Mouse (Mus musculus): Measurements from ENCODE around the gene Csrp3. TPM values are rescaled to one million over a fixed set of nuclear protein-coding genes. Genes with fewer than 3 reads are reported as not detected.

Gene Csrp3
- polyA plus RNA-seq, 1 experiment from 2014 or later = 0.22 TPM

DNA sequence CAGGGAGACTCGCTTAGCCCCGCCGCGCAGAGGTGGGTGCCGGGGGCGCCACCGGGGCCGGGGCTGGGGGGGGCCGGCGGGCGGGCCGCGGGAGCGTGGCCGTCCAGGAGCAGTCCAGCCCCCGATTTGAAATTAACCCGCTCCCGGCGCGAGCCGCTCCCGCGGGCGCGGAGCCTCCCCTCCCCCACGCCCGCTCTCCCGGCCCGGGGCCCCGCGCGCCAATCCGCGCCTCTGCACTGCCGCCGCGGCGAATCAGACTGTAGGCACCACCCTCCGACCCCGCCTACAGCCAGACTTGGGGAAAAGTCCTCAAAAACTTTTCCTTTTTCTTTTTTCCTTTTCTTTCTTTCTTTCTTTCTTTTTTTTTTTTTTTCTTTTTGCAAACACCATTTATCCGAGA is 33.7 kb upstream of the Csrp3 start, which contains the start of gene E2f8:
Gene E2f8 (minus strand): TSS at position 111 of the 400 bp plus-strand sequence.
- H3K4me3 ChIP-seq = peak within 1 kb of the TSS; percentile 91
- WGBS = under 1% methylated on average over 28 of the region's 41 CpGs

DNA sequence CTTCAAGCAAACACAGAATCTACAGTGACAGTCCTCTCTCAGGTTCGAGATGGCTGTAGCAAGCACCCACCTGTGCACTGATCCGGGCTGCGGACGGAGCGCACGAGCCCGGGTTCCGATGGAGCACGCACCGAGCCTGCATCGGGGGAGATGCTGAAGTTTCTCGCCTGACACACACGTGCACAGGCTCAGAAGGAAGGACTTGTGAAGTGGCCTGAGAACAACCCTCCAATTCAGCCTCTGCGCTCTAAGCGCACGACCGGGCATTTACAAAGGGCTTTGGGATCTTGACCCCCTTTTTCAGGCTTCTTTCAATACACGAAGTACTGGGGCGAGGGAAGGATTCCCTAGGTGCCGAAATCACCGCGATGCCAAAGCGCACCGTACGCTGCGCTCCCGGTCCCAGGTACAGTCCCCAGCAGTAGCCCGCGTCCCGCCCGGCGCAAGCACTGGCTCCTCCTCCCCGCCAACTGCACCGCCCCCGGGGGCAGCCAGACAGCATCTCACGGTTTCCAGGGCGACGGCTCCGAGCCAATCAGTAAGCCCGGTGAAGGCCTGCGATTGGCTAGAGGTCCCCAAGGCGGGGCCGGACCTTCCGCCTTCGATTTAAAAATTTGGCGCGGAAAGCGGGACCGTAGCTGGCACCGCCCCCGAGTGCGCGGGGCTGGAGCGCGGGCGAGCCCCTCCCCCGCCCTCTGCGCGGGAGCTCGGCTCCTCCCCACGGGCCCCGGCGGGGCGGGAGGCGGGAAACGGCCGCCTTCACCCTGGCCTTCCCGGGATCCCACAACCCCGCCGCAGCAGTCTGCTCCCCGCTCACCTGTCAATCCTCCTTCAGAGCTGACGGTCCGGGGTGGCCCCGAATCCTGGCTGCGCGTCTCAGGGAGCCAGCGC is 33.0 kb upstream of the Csrp3 start:
- Histone ChIP-seq H3K4me1 (peaks cover 35% of the 10 kb centered on the region), H3K27me3 (ENCODE audit: low read depth, poor library complexity, severe bottlenecking) (peaks cover 41% of the 10 kb centered on the region), H3K36me3 (peaks cover 32% of the 10 kb centered on the region), H3K27ac (replicated peaks) (peak overlapping the region; percentile 100), H3K4me3 (peak overlapping the region; percentile 91), H3K9me3 (replicated peaks) (no peaks in the 10 kb centered on the region)
- DNase-seq (ENCODE audit: low spot score) = peak; percentile 99
- under 1% methylated on average over 75 of the region's 77 CpGs for WGBS

More for the DNA sequence above, 33.7 kb upstream of the Csrp3 start, which contains the start of gene E2f8:
- Histone ChIP-seq H3K27ac (replicated peaks) (peak within 1 kb of the TSS; percentile 100), H3K27me3 (ENCODE audit: low read depth, poor library complexity, severe bottlenecking) (peaks cover 48% of the 10 kb centered on the region), H3K4me1 (peaks cover 35% of the 10 kb centered on the region), H3K36me3 (peaks cover 26% of the 10 kb centered on the region), H3K9me3 (replicated peaks) (no peaks in the 10 kb centered on the region)
- peak; percentile 83 for DNase-seq (ENCODE audit: low spot score)

DNA sequence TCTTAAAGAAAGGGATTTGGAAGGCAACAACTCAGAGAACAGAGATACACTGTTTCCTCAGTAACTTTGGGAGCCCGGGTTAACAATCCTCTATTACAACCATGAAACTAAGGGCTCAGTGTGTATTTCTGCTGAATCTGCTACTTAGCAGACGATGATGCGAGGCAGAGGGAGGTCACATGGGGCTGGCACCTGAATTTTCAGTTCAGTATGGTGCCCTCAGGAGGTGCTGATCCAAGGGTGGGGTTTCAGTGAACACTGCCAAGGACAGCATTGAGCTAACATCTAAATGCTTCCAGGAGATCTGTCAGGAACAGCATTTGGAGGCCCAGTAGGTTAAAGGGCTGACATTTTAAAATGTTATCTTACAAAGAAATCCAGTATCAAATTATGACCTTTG is 31.7 kb upstream of the Csrp3 start:
- H3K36me3 ChIP-seq = peaks cover 45% of the 10 kb centered on the region
- peaks cover 29% of the 10 kb centered on the region for H3K27me3 ChIP-seq (ENCODE audit: low read depth, poor library complexity, severe bottlenecking)
- 81% methylated on average over 3 of the region's 3 CpGs for WGBS
- no peak for DNase-seq (ENCODE audit: low spot score)
- H3K9me3 ChIP-seq (replicated peaks) = no peaks in the 10 kb centered on the region
- peak overlapping the region; percentile 91 for H3K4me3 ChIP-seq
- peaks cover 35% of the 10 kb centered on the region for H3K4me1 ChIP-seq
- no peak overlapping the region for H3K27ac ChIP-seq (replicated peaks)

- peaks cover 62% of the 10 kb centered on the region for H3K36me3 ChIP-seq
- 92% methylated on average over 15 of the region's 15 CpGs for WGBS
Observed at GRCm38 (mm10) chr7:48877786-48878390, 30.1 kb upstream of the Csrp3 start.

GRCm38 (mm10) chr7:48876526-48876925 is 28.7 kb upstream of the Csrp3 start:
- DNase-seq (ENCODE audit: low spot score) = peak; percentile 55
- no peaks in the 10 kb centered on the region for H3K27me3 ChIP-seq (ENCODE audit: low read depth, poor library complexity, severe bottlenecking)
- 77% methylated on average over 4 of the region's 4 CpGs for WGBS
- H3K36me3 ChIP-seq = peaks cover 75% of the 10 kb centered on the region
- H3K4me1 ChIP-seq = peaks cover 20% of the 10 kb centered on the region
- no peak overlapping the region for H3K4me3 ChIP-seq
- H3K27ac ChIP-seq (replicated peaks) = no peak overlapping the region
- no peaks in the 10 kb centered on the region for H3K9me3 ChIP-seq (replicated peaks)

More at GRCm38 (mm10) chr7:48877786-48878390, 30.1 kb upstream of the Csrp3 start:
- DNase-seq (ENCODE audit: low spot score) = no peak
- no peak overlapping the region for H3K27ac ChIP-seq (replicated peaks)
- H3K4me1 ChIP-seq = peaks cover 31% of the 10 kb centered on the region
- H3K9me3 ChIP-seq (replicated peaks) = no peaks in the 10 kb centered on the region
- H3K27me3 ChIP-seq (ENCODE audit: low read depth, poor library complexity, severe bottlenecking) = peaks cover 12% of the 10 kb centered on the region
- no peak overlapping the region for H3K4me3 ChIP-seq

- Histone ChIP-seq H3K27me3 (ENCODE audit: low read depth, poor library complexity, severe bottlenecking) (no peaks in the 10 kb centered on the region), H3K36me3 (peaks cover 90% of the 10 kb centered on the region), H3K9me3 (replicated peaks) (no peaks in the 10 kb centered on the region), H3K4me3 (no peak overlapping the region), H3K4me1 (peaks cover 12% of the 10 kb centered on the region), H3K27ac (replicated peaks) (no peak overlapping the region)
- 96% methylated on average over 14 of the region's 14 CpGs for WGBS
- DNase-seq (ENCODE audit: low spot score) = no peak
Observed at GRCm38 (mm10) chr7:48875096-48875495, 27.3 kb upstream of the Csrp3 start.

DNA sequence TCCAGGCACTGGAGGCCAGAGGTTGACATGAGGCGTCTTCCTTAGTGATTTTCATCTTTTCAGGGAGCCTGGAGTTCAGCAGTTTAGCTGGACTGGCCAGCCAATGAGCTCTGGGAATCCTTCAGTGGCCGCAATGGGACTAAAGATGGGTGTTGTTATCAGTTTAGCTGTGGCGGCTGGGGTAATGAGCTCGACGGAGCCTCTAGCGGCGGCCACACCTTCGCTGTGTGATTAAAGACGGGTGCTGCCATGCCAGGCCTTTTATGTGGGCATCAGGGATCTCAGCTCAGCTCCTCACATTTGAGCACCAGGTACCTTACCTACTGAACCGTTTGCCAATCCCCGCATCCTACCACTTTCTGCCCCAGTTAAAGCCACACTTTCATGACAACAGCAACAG is 23.5 kb upstream of the Csrp3 start:
- WGBS = 91% methylated on average over 11 of the region's 11 CpGs
- DNase-seq (ENCODE audit: low spot score) = no peak
- Histone ChIP-seq H3K27me3 (ENCODE audit: low read depth, poor library complexity, severe bottlenecking) (no peaks in the 10 kb centered on the region), H3K9me3 (replicated peaks) (no peaks in the 10 kb centered on the region), H3K4me3 (no peak overlapping the region), H3K36me3 (peaks cover 100% of the 10 kb centered on the region), H3K27ac (replicated peaks) (no peak overlapping the region), H3K4me1 (no peaks in the 10 kb centered on the region)

- Histone ChIP-seq H3K27ac (replicated peaks) (no peak overlapping the region), H3K9me3 (replicated peaks) (no peaks in the 10 kb centered on the region), H3K4me1 (no peaks in the 10 kb centered on the region), H3K36me3 (peaks cover 100% of the 10 kb centered on the region), H3K27me3 (ENCODE audit: low read depth, poor library complexity, severe bottlenecking) (no peaks in the 10 kb centered on the region), H3K4me3 (no peak overlapping the region)
- no peak for DNase-seq (ENCODE audit: low spot score)
- 95% methylated on average over 21 of the region's 21 CpGs for WGBS
Observed at GRCm38 (mm10) chr7:48870579-48871180, 22.8 kb upstream of the Csrp3 start.

DNA sequence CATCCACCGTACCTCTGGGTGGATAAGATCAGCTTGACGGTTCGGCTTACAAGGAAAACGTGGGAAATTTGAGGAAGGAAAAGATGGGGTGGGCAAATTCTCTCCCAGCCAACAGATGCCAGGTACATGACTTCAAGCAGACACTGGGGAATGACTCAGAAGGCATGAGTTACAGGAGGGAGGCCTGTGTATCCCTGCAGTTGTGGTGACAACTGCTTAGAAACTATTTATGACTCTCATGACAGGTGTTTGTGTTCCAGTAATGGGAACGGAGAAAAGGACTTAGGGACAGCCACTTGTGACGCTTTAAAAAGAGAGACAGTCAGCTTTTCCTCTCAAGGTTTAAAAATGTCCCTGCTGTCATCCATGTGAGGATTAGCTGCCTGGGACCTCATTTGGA is 22.3 kb upstream of the Csrp3 start:
- no peaks in the 10 kb centered on the region for H3K9me3 ChIP-seq (replicated peaks)
- H3K4me1 ChIP-seq = no peaks in the 10 kb centered on the region
- no peak overlapping the region for H3K27ac ChIP-seq (replicated peaks)
- WGBS = 92% methylated on average over 6 of the region's 6 CpGs
- H3K27me3 ChIP-seq (ENCODE audit: low read depth, poor library complexity, severe bottlenecking) = no peaks in the 10 kb centered on the region
- no peak for DNase-seq (ENCODE audit: low spot score)
- no peak overlapping the region for H3K4me3 ChIP-seq
- peaks cover 100% of the 10 kb centered on the region for H3K36me3 ChIP-seq

DNA sequence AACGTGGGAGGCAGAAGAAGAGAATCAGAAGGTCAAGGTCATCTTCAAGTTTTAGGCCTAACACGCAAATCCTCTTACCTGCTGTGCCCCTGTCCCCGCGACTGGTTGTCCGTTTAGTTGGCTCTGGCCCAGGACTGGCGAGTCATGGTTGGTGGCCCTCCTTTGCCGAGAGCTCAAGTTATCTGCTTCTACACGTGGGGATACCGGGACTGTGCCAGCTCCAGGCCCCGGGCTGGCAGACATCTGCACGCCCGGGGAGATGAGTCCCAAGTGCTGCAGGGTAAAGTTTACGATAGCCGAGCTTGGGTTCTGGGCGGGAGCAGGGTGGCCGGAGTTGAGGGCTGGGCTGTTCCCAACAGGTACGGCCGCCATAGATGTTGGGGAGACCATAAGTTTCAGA is 19.7 kb upstream of the Csrp3 start:
- Histone ChIP-seq H3K27me3 (ENCODE audit: low read depth, poor library complexity, severe bottlenecking) (no peaks in the 10 kb centered on the region), H3K27ac (replicated peaks) (no peak overlapping the region), H3K9me3 (replicated peaks) (no peaks in the 10 kb centered on the region), H3K4me3 (no peak overlapping the region), H3K4me1 (no peaks in the 10 kb centered on the region), H3K36me3 (peaks cover 93% of the 10 kb centered on the region)
- DNase-seq (ENCODE audit: low spot score) = no peak
- WGBS = 95% methylated on average over 18 of the region's 18 CpGs

DNA sequence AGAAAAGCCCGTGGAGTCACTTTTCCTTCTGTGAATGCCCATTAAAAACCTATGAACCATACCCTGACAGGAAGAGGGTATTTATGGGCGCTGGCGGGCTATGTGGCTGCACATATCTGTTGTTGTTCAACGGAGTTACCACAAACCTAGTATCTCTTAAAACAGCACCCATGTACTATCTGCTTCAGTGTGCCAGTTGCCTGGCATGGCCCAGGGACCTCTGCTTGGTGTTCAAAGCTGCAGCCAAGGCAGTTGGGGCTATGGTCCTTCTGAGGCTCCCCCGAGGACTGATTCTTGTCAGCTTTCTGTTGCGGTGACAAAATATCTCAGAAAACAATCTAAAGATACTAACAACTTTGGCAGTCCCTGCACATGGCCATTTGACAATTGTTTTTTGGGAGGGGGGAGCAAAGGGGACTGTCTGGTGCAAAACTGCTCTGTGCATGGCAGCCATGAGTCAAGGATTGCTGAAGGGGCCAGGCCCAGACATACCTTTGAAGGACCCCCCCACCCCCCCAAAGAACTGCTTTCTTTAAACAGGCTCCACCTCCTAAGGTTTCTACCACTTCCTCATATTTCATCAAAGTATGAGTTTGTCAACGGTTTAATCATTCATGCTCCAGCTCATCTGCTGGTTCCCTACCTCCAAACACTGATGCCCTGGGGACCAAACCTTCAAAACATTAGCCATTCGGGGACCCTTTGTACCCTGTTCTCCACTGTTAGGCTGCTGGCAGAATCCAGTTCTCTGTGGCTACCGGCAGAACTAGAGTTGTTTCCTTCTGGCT is 17.0 kb upstream of the Csrp3 start:
- H3K27ac ChIP-seq (replicated peaks) = no peak overlapping the region
- no peaks in the 10 kb centered on the region for H3K4me1 ChIP-seq
- H3K4me3 ChIP-seq = no peak overlapping the region
- H3K9me3 ChIP-seq (replicated peaks) = no peaks in the 10 kb centered on the region
- no peaks in the 10 kb centered on the region for H3K27me3 ChIP-seq (ENCODE audit: low read depth, poor library complexity, severe bottlenecking)
- 97% methylated on average over 9 of the region's 9 CpGs for WGBS
- peaks cover 78% of the 10 kb centered on the region for H3K36me3 ChIP-seq
- no peak for DNase-seq (ENCODE audit: low spot score)

GRCm38 (mm10) chr7:48864199-48864598 is 16.4 kb upstream of the Csrp3 start:
- Histone ChIP-seq H3K27ac (replicated peaks) (no peak overlapping the region), H3K9me3 (replicated peaks) (no peaks in the 10 kb centered on the region), H3K36me3 (peaks cover 71% of the 10 kb centered on the region), H3K27me3 (ENCODE audit: low read depth, poor library complexity, severe bottlenecking) (no peaks in the 10 kb centered on the region), H3K4me3 (no peak overlapping the region), H3K4me1 (no peaks in the 10 kb centered on the region)
- DNase-seq (ENCODE audit: low spot score) = no peak

Data from midbrain, embryonic 10.5 days (tissue).